Mouse (Mus musculus): ENCODE measurements around the gene Syt17. TPM values are rescaled to one million over a fixed set of nuclear protein-coding genes. Genes with fewer than 3 reads are reported as not detected.

Gene Syt17
- total and polyA plus RNA-seq, 2 experiments from 2014 or later = 18.2 to 22.5 TPM

- no peaks in the 10 kb centered on the region for H3K4me1 ChIP-seq (ENCODE audit: insufficient read depth)
- TF ChIP-seq CTCF (IDR thresholded peaks at IDR 0.05; ENCODE audit: low read depth) = no peak
- WGBS = 79% methylated on average over 3 of the region's 3 CpGs
- no peak overlapping the region for H3K4me2 ChIP-seq (ENCODE audit: low read depth)
- no peak for ATAC-seq
- H3K9me3 ChIP-seq (ENCODE audit: low read length) = no peaks in the 10 kb centered on the region
- no peak overlapping the region for H3K4me3 ChIP-seq (ENCODE audit: low read depth, low read length)
- DNase-seq = no peak
- H3K9ac ChIP-seq = no peak overlapping the region
- no peaks in the 10 kb centered on the region for H3K27me3 ChIP-seq (ENCODE audit: insufficient read depth, low read length)
- H3K36me3 ChIP-seq (ENCODE audit: insufficient read depth) = no peaks in the 10 kb centered on the region
- no peak overlapping the region for H3K27ac ChIP-seq (ENCODE audit: low read depth, low read length)
These were observed 68.0 kb downstream of the Syt17 start for GRCm38 (mm10) chr7:118380056-118380455.

- Histone ChIP-seq H3K4me3 (ENCODE audit: low read depth, low read length) (no peak overlapping the region), H3K27me3 (ENCODE audit: insufficient read depth, low read length) (no peaks in the 10 kb centered on the region), H3K27ac (ENCODE audit: low read depth, low read length) (no peak overlapping the region), H3K9me3 (ENCODE audit: low read length) (no peaks in the 10 kb centered on the region), H3K36me3 (ENCODE audit: insufficient read depth) (no peaks in the 10 kb centered on the region), H3K9ac (no peak overlapping the region), H3K4me2 (ENCODE audit: low read depth) (no peak overlapping the region), H3K4me1 (ENCODE audit: insufficient read depth) (no peaks in the 10 kb centered on the region)
- WGBS = 93% methylated on average over 4 of the region's 4 CpGs
- ATAC-seq (no peak), DNase-seq (no peak)
- no peak for TF ChIP-seq CTCF (IDR thresholded peaks at IDR 0.05; ENCODE audit: low read depth)
These were observed 71.4 kb downstream of the Syt17 start for GRCm38 (mm10) chr7:118376590-118376989.

- H3K4me2 ChIP-seq (ENCODE audit: low read depth) = no peak overlapping the region
- no peak for DNase-seq
- no peaks in the 10 kb centered on the region for H3K36me3 ChIP-seq (ENCODE audit: insufficient read depth)
- no peak overlapping the region for H3K4me3 ChIP-seq (ENCODE audit: low read depth, low read length)
- no peaks in the 10 kb centered on the region for H3K9me3 ChIP-seq (ENCODE audit: low read length)
- no peak overlapping the region for H3K27ac ChIP-seq (ENCODE audit: low read depth, low read length)
- no peak for TF ChIP-seq CTCF (IDR thresholded peaks at IDR 0.05; ENCODE audit: low read depth)
- H3K4me1 ChIP-seq (ENCODE audit: insufficient read depth) = no peaks in the 10 kb centered on the region
- WGBS = 91% methylated on average over 3 of the region's 3 CpGs
- no peak for ATAC-seq
- H3K27me3 ChIP-seq (ENCODE audit: insufficient read depth, low read length) = no peaks in the 10 kb centered on the region
- H3K9ac ChIP-seq = no peak overlapping the region
These were observed 72.7 kb downstream of the Syt17 start for GRCm38 (mm10) chr7:118375341-118375740.

- H3K4me3 ChIP-seq (ENCODE audit: low read depth, low read length) = no peak overlapping the region
These were observed 76.7 kb downstream of the Syt17 start for GRCm38 (mm10) chr7:118371361-118371760.

GRCm38 (mm10) chr7:118369705-118370104 is 78.3 kb downstream of the Syt17 start:
- no peak overlapping the region for H3K4me2 ChIP-seq (ENCODE audit: low read depth)
- no peak for DNase-seq
- TF ChIP-seq CTCF (IDR thresholded peaks at IDR 0.05; ENCODE audit: low read depth) = no peak
- H3K4me1 ChIP-seq (ENCODE audit: insufficient read depth) = no peaks in the 10 kb centered on the region
- WGBS = 61% methylated on average over 2 of the region's 2 CpGs
- no peak overlapping the region for H3K9ac ChIP-seq
- no peak for ATAC-seq
- H3K27ac ChIP-seq (ENCODE audit: low read depth, low read length) = no peak overlapping the region
- no peaks in the 10 kb centered on the region for H3K27me3 ChIP-seq (ENCODE audit: insufficient read depth, low read length)
- H3K4me3 ChIP-seq (ENCODE audit: low read depth, low read length) = no peak overlapping the region
- H3K36me3 ChIP-seq (ENCODE audit: insufficient read depth) = no peaks in the 10 kb centered on the region
- no peaks in the 10 kb centered on the region for H3K9me3 ChIP-seq (ENCODE audit: low read length)

More at GRCm38 (mm10) chr7:118371361-118371760, 76.7 kb downstream of the Syt17 start:
- DNase-seq = no peak
- 92% methylated on average over 5 of the region's 5 CpGs for WGBS
- Histone ChIP-seq H3K4me2 (ENCODE audit: low read depth) (no peak overlapping the region), H3K27me3 (ENCODE audit: insufficient read depth, low read length) (no peaks in the 10 kb centered on the region), H3K36me3 (ENCODE audit: insufficient read depth) (no peaks in the 10 kb centered on the region), H3K9me3 (ENCODE audit: low read length) (no peaks in the 10 kb centered on the region), H3K4me1 (ENCODE audit: insufficient read depth) (no peaks in the 10 kb centered on the region), H3K9ac (no peak overlapping the region), H3K27ac (ENCODE audit: low read depth, low read length) (no peak overlapping the region)
- no peak for ATAC-seq
- TF ChIP-seq CTCF (IDR thresholded peaks at IDR 0.05; ENCODE audit: low read depth) = no peak

- Histone ChIP-seq H3K27me3 (ENCODE audit: insufficient read depth, low read length) (no peaks in the 10 kb centered on the region), H3K9me3 (ENCODE audit: low read length) (no peaks in the 10 kb centered on the region), H3K4me3 (ENCODE audit: low read depth, low read length) (no peak overlapping the region), H3K36me3 (ENCODE audit: insufficient read depth) (no peaks in the 10 kb centered on the region), H3K27ac (ENCODE audit: low read depth, low read length) (no peak overlapping the region), H3K9ac (no peak overlapping the region), H3K4me1 (ENCODE audit: insufficient read depth) (no peaks in the 10 kb centered on the region), H3K4me2 (ENCODE audit: low read depth) (no peak overlapping the region)
- ATAC-seq (no peak), DNase-seq (no peak)
- TF ChIP-seq CTCF (IDR thresholded peaks at IDR 0.05; ENCODE audit: low read depth) = no peak
- WGBS = 88% methylated on average over 3 of the region's 3 CpGs
These were observed 82.1 kb downstream of the Syt17 start for GRCm38 (mm10) chr7:118365902-118366301.

GRCm38 (mm10) chr7:118365251-118365650 is 82.8 kb downstream of the Syt17 start:
- no peaks in the 10 kb centered on the region for H3K9me3 ChIP-seq (ENCODE audit: low read length)
- no peak overlapping the region for H3K9ac ChIP-seq
- DNase-seq = no peak
- H3K4me2 ChIP-seq (ENCODE audit: low read depth) = no peak overlapping the region
- ATAC-seq = no peak
- H3K4me3 ChIP-seq (ENCODE audit: low read depth, low read length) = no peak overlapping the region
- H3K27me3 ChIP-seq (ENCODE audit: insufficient read depth, low read length) = no peaks in the 10 kb centered on the region
- 77% methylated on average over 6 of the region's 6 CpGs for WGBS
- no peaks in the 10 kb centered on the region for H3K4me1 ChIP-seq (ENCODE audit: insufficient read depth)
- TF ChIP-seq CTCF (IDR thresholded peaks at IDR 0.05; ENCODE audit: low read depth) = no peak
- H3K36me3 ChIP-seq (ENCODE audit: insufficient read depth) = no peaks in the 10 kb centered on the region
- H3K27ac ChIP-seq (ENCODE audit: low read depth, low read length) = no peak overlapping the region
